Mouse (Mus musculus) hindbrain, embryonic 16.5 days (tissue): ENCODE data around the gene Gpatch2. TPM values are rescaled to one million over a fixed set of nuclear protein-coding genes. Genes with fewer than 3 reads are reported as not detected.

ENCODE experiments used
- ATAC-seq: fragments of 200-750 bp; cut with Nextera tagmentation; 2 replicates; pipeline ENCODE4 v1.8.0; 2017; ENCODE audit warnings: moderate TSS enrichment, moderate library complexity
- H3K27ac ChIP-seq: fragments of 300-500 bp; sonication (generic); 2 replicates; pipeline ENCODE4 v1.5.1; 2014; ENCODE audit warnings: low read depth, mild to moderate bottlenecking, control low read depth, low read length, moderate library complexity
- H3K27me3 ChIP-seq: fragments of 300-500 bp; sonication (generic); replicated peaks from 2 replicates; pipeline ENCODE4 v1.6.1; 2014; ENCODE audit warnings: low read length; ENCODE audit not compliant: control insufficient read depth, insufficient read depth
- H3K36me3 ChIP-seq: fragments of 300-500 bp; sonication (generic); 2 replicates; pipeline ENCODE4 v1.6.1; 2014; ENCODE audit warnings: mild to moderate bottlenecking, low read length, moderate library complexity, mixed read lengths; ENCODE audit not compliant: control insufficient read depth, insufficient read depth
- H3K4me1 ChIP-seq: fragments of 300-500 bp; sonication (generic); 2 replicates; pipeline ENCODE4 v1.6.1; 2014; ENCODE audit warnings: low read depth, low read length; ENCODE audit not compliant: control insufficient read depth, insufficient read depth
- H3K4me2 ChIP-seq: fragments of 300-500 bp; sonication (generic); 2 replicates; pipeline ENCODE4 v1.6.1; 2014; ENCODE audit warnings: mild to moderate bottlenecking, low read length, control low read depth, moderate library complexity
- H3K4me3 ChIP-seq: fragments of 300-500 bp; sonication (generic); 2 replicates; pipeline ENCODE4 v1.5.1; 2014; ENCODE audit warnings: mild to moderate bottlenecking, low read length, control low read depth, moderate library complexity
- H3K9ac ChIP-seq: fragments of 300-500 bp; sonication (generic); 2 replicates; pipeline ENCODE4 v1.6.1; 2014; ENCODE audit warnings: low read depth, mild to moderate bottlenecking, control low read depth, low read length, moderate library complexity
- H3K9me3 ChIP-seq: fragments of 300-500 bp; sonication (generic); 2 replicates; pipeline ENCODE4 v1.6.1; 2014; ENCODE audit warnings: mild to moderate bottlenecking, low read length, moderate library complexity; ENCODE audit not compliant: control insufficient read depth
- WGBS: fragments of 180-500 bp; shearing (Covaris S2); extraction: QIAGEN DNeasy Blood & Tissue Kit; methylation state at CpG from one replicate; pipeline ENCODE4 v1.1.7; 2014; 5-methylcytosine and 5-hydroxymethylcytosine counted together
- polyA plus RNA-seq: library from polyadenylated mRNA; unstranded; fragments of >200 nt; fragmentation: Nextera tagmentation; extraction: Ambion mirVana; gene quantifications from 2 replicates; pipeline ENCODE4 v1.2.1, GENCODE M21; 2015

Gene Gpatch2
- polyA plus RNA-seq, 1 experiment from 2014 or later = 15.8 TPM

DNA sequence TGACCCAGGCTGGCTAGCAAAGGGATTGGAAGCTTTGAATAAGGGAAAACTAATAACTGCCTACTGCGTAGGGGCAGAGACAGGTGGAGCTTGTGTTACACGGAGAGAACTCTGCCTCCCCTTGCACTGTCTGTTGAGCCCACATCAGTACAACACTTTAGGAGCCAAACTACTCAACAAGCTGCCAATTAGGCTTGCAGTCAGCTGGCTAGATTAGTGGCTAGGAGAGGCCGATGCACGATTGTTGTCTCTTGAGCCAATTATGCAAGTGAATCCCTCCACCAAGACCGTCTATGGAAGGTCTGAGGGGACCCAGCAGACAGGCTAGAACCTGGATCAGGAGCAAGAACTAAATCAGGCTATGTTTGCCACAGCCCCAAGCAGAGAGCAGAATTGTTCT, 129.8 kb downstream of the Gpatch2 start:
- 64% methylated on average over 5 of the region's 5 CpGs for WGBS
- H3K27me3 ChIP-seq = no peaks in the 10 kb centered on the region
- no peak overlapping the region for H3K9ac ChIP-seq
- H3K4me3 ChIP-seq = no peak overlapping the region
- peaks cover 5% of the 10 kb centered on the region; the same call in 1 of the 2 replicates for H3K36me3 ChIP-seq
- no peaks in the 10 kb centered on the region for H3K4me1 ChIP-seq
- H3K9me3 ChIP-seq = no peaks in the 10 kb centered on the region
- H3K27ac ChIP-seq = no peak overlapping the region
- no peak for ATAC-seq
- no peak overlapping the region for H3K4me2 ChIP-seq

DNA sequence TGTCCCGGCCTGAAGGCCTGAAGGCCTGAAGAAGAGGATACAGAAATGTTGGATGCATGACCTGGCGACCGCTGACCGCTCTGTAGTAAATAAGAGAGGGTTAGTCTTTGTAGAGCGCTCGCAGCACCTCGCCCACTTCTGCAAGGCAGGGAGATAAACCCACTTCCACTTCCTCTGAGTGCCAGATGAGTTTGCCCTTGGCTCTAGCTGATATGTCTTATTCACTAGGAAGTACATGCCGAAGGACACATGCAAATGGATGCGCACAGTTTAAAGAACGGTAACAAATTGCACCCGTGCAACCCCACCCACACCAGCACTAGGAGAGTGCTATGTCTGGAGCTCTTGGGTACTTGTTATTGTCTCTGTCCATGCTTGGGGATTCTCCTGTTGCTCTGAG, 131.6 kb downstream of the Gpatch2 start:
- Histone ChIP-seq H3K9ac (no peak overlapping the region), H3K4me3 (no peak overlapping the region), H3K27ac (no peak overlapping the region), H3K9me3 (no peaks in the 10 kb centered on the region), H3K36me3 (peaks cover 5% of the 10 kb centered on the region; the same call in 1 of the 2 replicates), H3K4me2 (no peak overlapping the region), H3K4me1 (no peaks in the 10 kb centered on the region), H3K27me3 (no peaks in the 10 kb centered on the region)
- no peak for ATAC-seq
- WGBS = 92% methylated on average over 11 of the region's 11 CpGs

DNA sequence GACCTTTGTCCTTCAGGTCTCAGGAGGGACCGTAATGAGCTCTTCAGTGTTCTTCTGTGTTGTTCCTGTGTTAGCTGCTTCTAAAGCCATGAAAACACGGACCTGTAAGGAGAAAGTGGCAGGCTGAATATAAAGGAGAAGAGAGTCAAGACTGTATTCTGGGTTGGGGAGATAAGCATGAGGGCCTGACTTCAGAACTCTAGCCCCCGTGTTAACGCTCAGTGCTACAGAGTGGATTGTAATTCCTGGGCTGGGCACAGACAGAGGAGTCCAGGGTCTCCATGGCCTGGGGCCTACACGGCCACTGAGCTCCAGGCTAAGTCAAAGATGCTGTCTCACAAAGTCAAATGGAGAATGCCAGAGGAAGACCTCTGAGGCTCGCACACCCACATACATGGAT, 132.3 kb downstream of the Gpatch2 start:
- no peak overlapping the region for H3K4me2 ChIP-seq
- no peak for ATAC-seq
- H3K36me3 ChIP-seq = peaks cover 5% of the 10 kb centered on the region; the same call in 1 of the 2 replicates
- H3K4me1 ChIP-seq = no peaks in the 10 kb centered on the region
- H3K4me3 ChIP-seq = no peak overlapping the region
- WGBS = 98% methylated on average over 6 of the region's 6 CpGs
- no peak overlapping the region for H3K27ac ChIP-seq
- H3K9me3 ChIP-seq = no peaks in the 10 kb centered on the region
- H3K27me3 ChIP-seq = no peaks in the 10 kb centered on the region
- no peak overlapping the region for H3K9ac ChIP-seq

DNA sequence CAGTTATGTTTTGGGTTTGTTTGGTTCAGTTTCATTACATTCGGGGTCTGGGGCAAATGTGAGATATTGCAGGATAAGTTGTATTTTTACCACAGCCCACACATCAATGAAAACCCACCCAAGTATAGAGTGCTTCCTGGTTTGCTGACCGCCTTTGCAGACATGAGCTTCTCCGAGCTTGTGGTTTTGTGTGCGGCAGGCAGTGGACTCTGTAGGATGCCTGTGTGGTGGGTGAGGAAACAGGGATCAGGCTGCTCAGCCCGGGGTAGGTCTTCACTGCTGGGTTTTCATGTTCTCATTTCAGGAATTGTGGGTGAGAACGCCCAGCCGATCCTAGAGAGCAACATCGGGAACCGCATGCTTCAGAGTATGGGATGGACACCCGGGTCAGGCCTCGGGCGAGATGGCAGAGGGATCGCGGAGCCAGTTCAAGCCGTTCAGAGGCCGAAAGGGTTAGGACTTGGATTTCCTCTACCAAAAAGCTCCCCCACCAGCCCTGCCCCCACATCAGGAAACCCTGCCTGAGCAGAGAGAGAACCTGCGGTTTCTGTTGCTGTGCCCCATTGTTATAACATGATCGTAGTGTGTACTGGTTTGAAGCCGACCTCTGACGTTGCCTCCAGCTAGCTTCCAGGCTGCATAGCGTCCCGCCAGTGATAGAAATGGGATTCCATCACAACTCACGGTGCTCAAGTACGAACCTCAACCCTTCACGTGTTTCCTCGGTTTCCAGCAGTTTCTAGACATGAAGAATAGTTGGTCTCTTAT, 132.9 kb downstream of the Gpatch2 start:
- Histone ChIP-seq H3K27me3 (no peaks in the 10 kb centered on the region), H3K9ac (no peak overlapping the region), H3K4me3 (no peak overlapping the region), H3K4me2 (no peak overlapping the region), H3K9me3 (no peaks in the 10 kb centered on the region), H3K4me1 (no peaks in the 10 kb centered on the region), H3K27ac (no peak overlapping the region), H3K36me3 (peaks cover 5% of the 10 kb centered on the region; the same call in 1 of the 2 replicates)
- ATAC-seq = no peak
- WGBS = 97% methylated on average over 25 of the region's 26 CpGs

DNA sequence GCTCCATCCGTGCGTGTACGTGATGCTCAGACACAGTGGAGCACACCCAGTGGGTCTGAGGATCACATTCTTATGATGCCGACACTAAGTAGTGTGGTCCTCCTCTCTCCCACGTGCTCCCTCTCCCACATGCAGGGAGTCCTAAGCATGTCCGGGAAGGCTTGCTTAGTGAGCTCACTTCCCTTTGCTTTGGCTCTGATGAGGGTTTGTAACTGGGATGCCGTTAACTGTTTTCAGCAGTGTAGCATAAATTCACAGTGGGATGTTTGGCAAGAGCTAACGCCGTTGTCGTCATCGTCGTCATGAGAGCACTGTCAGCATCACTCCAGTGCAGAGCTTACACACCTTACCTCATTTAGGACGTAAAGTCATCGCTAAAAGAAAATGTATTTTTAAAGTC, 133.6 kb downstream of the Gpatch2 start:
- no peak overlapping the region for H3K4me3 ChIP-seq
- H3K27me3 ChIP-seq = no peaks in the 10 kb centered on the region
- no peaks in the 10 kb centered on the region for H3K4me1 ChIP-seq
- WGBS = 85% methylated on average over 14 of the region's 14 CpGs
- ATAC-seq = no peak
- H3K27ac ChIP-seq = no peak overlapping the region
- H3K9me3 ChIP-seq = no peaks in the 10 kb centered on the region
- no peak overlapping the region for H3K4me2 ChIP-seq
- no peak overlapping the region for H3K9ac ChIP-seq
- H3K36me3 ChIP-seq = peaks cover 5% of the 10 kb centered on the region; the same call in 1 of the 2 replicates

DNA sequence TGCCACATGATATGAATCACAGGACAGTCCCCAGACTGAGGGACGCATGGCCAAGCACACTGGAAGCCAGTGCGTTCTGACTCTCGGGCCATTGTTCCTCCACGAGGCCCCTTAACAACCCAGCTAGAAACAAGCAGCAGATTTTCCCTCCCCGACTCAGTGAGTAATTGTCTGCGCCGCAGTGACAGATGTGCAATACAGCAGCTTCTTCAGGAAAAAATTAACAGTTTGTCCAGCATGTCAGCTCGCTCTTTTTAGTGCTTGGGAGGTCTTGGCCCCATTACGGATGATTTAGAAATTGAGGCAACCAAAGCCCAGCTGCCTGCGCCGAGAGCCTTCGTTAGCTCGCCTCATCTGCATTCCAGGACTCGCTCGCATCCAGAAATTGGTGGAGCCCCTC, 140.9 kb downstream of the Gpatch2 start:
- no peak overlapping the region for H3K4me2 ChIP-seq

DNA sequence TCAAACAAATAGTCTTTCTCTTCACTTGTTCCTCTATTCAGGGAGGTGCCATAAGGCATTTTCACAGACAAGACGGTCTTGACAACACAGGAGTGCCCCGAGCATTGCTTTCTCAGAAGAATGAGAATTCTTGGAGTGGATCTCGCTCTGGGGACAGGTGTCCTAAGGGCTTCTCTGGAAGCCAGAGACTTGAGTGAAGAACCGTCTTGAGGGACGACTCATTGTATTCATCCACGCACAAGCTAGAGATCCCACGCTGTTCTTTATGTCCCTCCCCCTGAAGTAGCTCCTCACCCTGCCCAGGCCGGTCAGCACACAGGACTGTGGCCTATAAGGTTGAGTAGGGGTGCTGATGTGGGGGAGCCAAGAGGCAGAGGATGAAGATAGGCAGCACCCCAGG, 141.6 kb downstream of the Gpatch2 start:
- Histone ChIP-seq H3K9ac (no peak overlapping the region), H3K27ac (no peak overlapping the region), H3K4me2 (no peak overlapping the region), H3K27me3 (no peaks in the 10 kb centered on the region), H3K4me1 (peaks cover 5% of the 10 kb centered on the region), H3K9me3 (no peaks in the 10 kb centered on the region), H3K4me3 (no peak overlapping the region), H3K36me3 (no peaks in the 10 kb centered on the region)
- WGBS = 84% methylated on average over 8 of the region's 8 CpGs
- no peak for ATAC-seq

More for the DNA sequence above, 140.9 kb downstream of the Gpatch2 start:
- H3K27me3 ChIP-seq = no peaks in the 10 kb centered on the region
- WGBS = 42% methylated on average over 15 of the region's 15 CpGs
- no peak overlapping the region for H3K27ac ChIP-seq
- H3K36me3 ChIP-seq = no peaks in the 10 kb centered on the region
- peaks cover 5% of the 10 kb centered on the region for H3K4me1 ChIP-seq
- no peak overlapping the region for H3K9ac ChIP-seq
- 0 out of 2 replicates have a peak, but pooled peaks have one; percentile 45 for ATAC-seq
- H3K4me3 ChIP-seq = no peak overlapping the region
- H3K9me3 ChIP-seq = no peaks in the 10 kb centered on the region

DNA sequence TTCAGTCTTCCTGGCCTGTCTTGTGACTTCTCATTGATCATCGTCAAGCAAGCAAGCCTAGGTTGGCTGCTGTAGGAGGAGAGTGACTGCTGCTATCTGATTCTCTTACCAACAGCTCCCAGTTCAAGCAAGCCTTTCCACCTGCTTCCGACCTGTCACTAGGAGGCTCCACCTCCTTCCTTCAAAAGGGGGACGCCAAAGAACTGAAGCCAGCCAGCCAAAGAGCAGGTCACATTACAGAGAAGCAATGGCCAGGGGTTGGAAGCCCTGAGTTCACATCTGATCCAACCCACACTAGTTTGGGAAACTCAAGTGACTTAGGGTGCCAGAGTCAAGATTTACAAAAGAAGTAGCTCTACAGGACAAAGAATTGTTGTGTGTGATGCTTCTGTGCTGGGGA, 144.9 kb downstream of the Gpatch2 start:
- 39% methylated on average over 3 of the region's 3 CpGs for WGBS

DNA sequence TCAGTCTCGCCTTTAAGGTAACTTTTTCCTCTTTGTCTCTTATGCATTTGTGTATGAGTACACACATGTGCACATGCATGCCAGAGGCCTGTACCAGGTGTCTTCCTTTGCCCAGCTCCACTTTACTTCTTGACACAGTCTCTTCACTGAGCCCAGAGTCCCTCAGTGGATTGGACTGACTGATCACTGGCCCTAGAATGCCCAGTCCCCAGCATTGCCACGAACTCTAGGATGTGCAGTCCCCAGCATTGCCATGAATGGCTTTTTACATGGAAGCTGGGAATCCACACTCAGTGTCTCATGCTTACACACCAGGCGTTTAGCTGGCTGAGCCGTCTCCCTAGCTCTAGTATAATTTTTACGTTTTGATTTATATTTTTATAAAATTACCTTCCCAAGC, 147.2 kb downstream of the Gpatch2 start:
- H3K9ac ChIP-seq = no peak overlapping the region
- no peak overlapping the region for H3K4me3 ChIP-seq
- no peaks in the 10 kb centered on the region for H3K36me3 ChIP-seq
- H3K27me3 ChIP-seq = no peaks in the 10 kb centered on the region
- H3K9me3 ChIP-seq = no peaks in the 10 kb centered on the region
- H3K4me1 ChIP-seq = no peaks in the 10 kb centered on the region
- H3K4me2 ChIP-seq = no peak overlapping the region
- H3K27ac ChIP-seq = no peak overlapping the region
- ATAC-seq = no peak
- WGBS = 93% methylated on average over 5 of the region's 5 CpGs

More for the DNA sequence above, 144.9 kb downstream of the Gpatch2 start:
- Histone ChIP-seq H3K4me3 (no peak overlapping the region), H3K27ac (no peak overlapping the region), H3K9ac (no peak overlapping the region), H3K4me1 (peaks cover 5% of the 10 kb centered on the region), H3K27me3 (no peaks in the 10 kb centered on the region), H3K9me3 (no peaks in the 10 kb centered on the region), H3K36me3 (no peaks in the 10 kb centered on the region), H3K4me2 (no peak overlapping the region)
- ATAC-seq = no peak
